Mouse (Mus musculus) limb, embryonic 12.5 days (tissue): ENCODE data around the gene Gm20741. TPM values are rescaled to one million over a fixed set of nuclear protein-coding genes. Genes with fewer than 3 reads are reported as not detected.

Source experiments
- ATAC-seq: fragments of 200-750 bp; cut with Nextera tagmentation; 2 replicates; pipeline ENCODE4 v1.8.0; 2017; ENCODE audit warnings: low read depth, moderate TSS enrichment; ENCODE audit not compliant: insufficient number of reproducible peaks, insufficient read depth, low FRiP score, low TSS enrichment
- H3K27ac ChIP-seq: fragments of 300-500 bp; sonication (generic); 2 replicates; pipeline ENCODE4 v1.5.1; 2016; ENCODE audit warnings: mild to moderate bottlenecking, moderate library complexity
- H3K27me3 ChIP-seq: fragments of 300-500 bp; sonication (generic); 2 replicates; pipeline ENCODE4 v1.6.1; 2016; ENCODE audit warnings: mild to moderate bottlenecking, moderate library complexity
- H3K36me3 ChIP-seq: fragments of 300-500 bp; sonication (generic); 2 replicates; pipeline ENCODE4 v1.6.1; 2016; ENCODE audit warnings: mild to moderate bottlenecking, moderate library complexity
- H3K4me1 ChIP-seq: fragments of 300-500 bp; sonication (generic); replicated peaks from 2 replicates; pipeline ENCODE4 v1.6.1; 2016
- H3K4me2 ChIP-seq: fragments of 300-500 bp; sonication (generic); 2 replicates; pipeline ENCODE4 v1.6.1; 2016; ENCODE audit warnings: mild to moderate bottlenecking, moderate library complexity
- H3K4me3 ChIP-seq: fragments of 300-500 bp; sonication (generic); replicated peaks from 2 replicates; pipeline ENCODE4 v1.5.1; 2016; ENCODE audit warnings: mild to moderate bottlenecking
- H3K9ac ChIP-seq: fragments of 300-500 bp; sonication (generic); replicated peaks from 2 replicates; pipeline ENCODE4 v1.6.1; 2016; ENCODE audit warnings: mild to moderate bottlenecking, moderate library complexity
- H3K9me3 ChIP-seq: fragments of 300-500 bp; sonication (generic); 2 replicates; pipeline ENCODE4 v1.6.1; 2016; ENCODE audit warnings: mild to moderate bottlenecking, moderate library complexity
- WGBS: fragments of 180-500 bp; shearing (Covaris S2); methylation state at CpG from one replicate; pipeline ENCODE4 v1.1.7; 2016; 5-methylcytosine and 5-hydroxymethylcytosine counted together
- polyA plus RNA-seq: library from polyadenylated mRNA; unstranded; fragments of >200 nt; fragmentation: Nextera tagmentation; extraction: Ambion mirVana; gene quantifications from 2 replicates; pipeline ENCODE4 v1.2.1, GENCODE M21; 2016

Gm20741 gene
- polyA plus RNA-seq = not detected in 2 replicates

- Histone ChIP-seq H3K4me1 (no peaks in the 10 kb centered on the region), H3K9ac (no peak within 1 kb of the TSS), H3K36me3 (no peaks in the 10 kb centered on the region), H3K9me3 (no peaks in the 10 kb centered on the region), H3K4me2 (no peak within 1 kb of the TSS), H3K27ac (no peak within 1 kb of the TSS), H3K27me3 (no peaks in the 10 kb centered on the region), H3K4me3 (no peak within 1 kb of the TSS)
- ATAC-seq = no peak
- 71% methylated on average over 2 of the region's 2 CpGs for WGBS
These were observed at the start of gene Gm20741 for GRCm38 (mm10) chr16:88811827-88812226. Gm20741 (minus strand) TSS chr16:88812220.

GRCm38 (mm10) chr16:88851450-88851849, 39.4 kb upstream of the Gm20741 start:
- Histone ChIP-seq H3K27ac (no peak overlapping the region), H3K4me3 (no peak overlapping the region), H3K9me3 (no peaks in the 10 kb centered on the region), H3K9ac (no peak overlapping the region), H3K36me3 (no peaks in the 10 kb centered on the region), H3K4me1 (no peaks in the 10 kb centered on the region), H3K27me3 (no peaks in the 10 kb centered on the region), H3K4me2 (no peak overlapping the region)
- ATAC-seq = no peak
- 9% methylated on average over 5 of the region's 5 CpGs for WGBS

- H3K9me3 ChIP-seq = no peaks in the 10 kb centered on the region
- no peak for ATAC-seq
- no peak overlapping the region for H3K9ac ChIP-seq
- no peaks in the 10 kb centered on the region for H3K36me3 ChIP-seq
- no peaks in the 10 kb centered on the region for H3K27me3 ChIP-seq
- WGBS = 90% methylated on average over 4 of the region's 4 CpGs
- no peaks in the 10 kb centered on the region for H3K4me1 ChIP-seq
- no peak overlapping the region for H3K4me3 ChIP-seq
- H3K27ac ChIP-seq = no peak overlapping the region
- no peak overlapping the region for H3K4me2 ChIP-seq
These were observed 36.5 kb upstream of the Gm20741 start for GRCm38 (mm10) chr16:88848558-88848957.

- H3K4me1 ChIP-seq = no peaks in the 10 kb centered on the region
- no peaks in the 10 kb centered on the region for H3K36me3 ChIP-seq
- 97% methylated on average over 1 of the region's 1 CpGs for WGBS
- no peak overlapping the region for H3K9ac ChIP-seq
- H3K4me2 ChIP-seq = no peak overlapping the region
- H3K27me3 ChIP-seq = no peaks in the 10 kb centered on the region
- ATAC-seq = no peak
- no peak overlapping the region for H3K4me3 ChIP-seq
- no peak overlapping the region for H3K27ac ChIP-seq
- H3K9me3 ChIP-seq = no peaks in the 10 kb centered on the region
These were observed 35.3 kb upstream of the Gm20741 start for GRCm38 (mm10) chr16:88847363-88847762.

GRCm38 (mm10) chr16:88826978-88827377, 15.0 kb upstream of the Gm20741 start:
- Histone ChIP-seq H3K4me3 (no peak overlapping the region), H3K9ac (no peak overlapping the region)
- WGBS = 12% methylated on average over 3 of the region's 3 CpGs

GRCm38 (mm10) chr16:88826095-88826652, 14.2 kb upstream of the Gm20741 start, which contains the start of gene Krtap14:
Krtap14 (minus strand) TSS chr16:88826145.
- ATAC-seq = no peak
- Histone ChIP-seq H3K27me3 (no peaks in the 10 kb centered on the region), H3K4me1 (no peaks in the 10 kb centered on the region), H3K9ac (no peak within 1 kb of the TSS), H3K27ac (no peak within 1 kb of the TSS), H3K9me3 (no peaks in the 10 kb centered on the region), H3K36me3 (no peaks in the 10 kb centered on the region), H3K4me3 (no peak within 1 kb of the TSS), H3K4me2 (no peak within 1 kb of the TSS)
- 45% methylated on average over 9 of the region's 9 CpGs for WGBS

More at GRCm38 (mm10) chr16:88826978-88827377, 15.0 kb upstream of the Gm20741 start:
- Histone ChIP-seq H3K4me1 (no peaks in the 10 kb centered on the region), H3K9me3 (no peaks in the 10 kb centered on the region), H3K27ac (no peak overlapping the region), H3K27me3 (no peaks in the 10 kb centered on the region), H3K4me2 (no peak overlapping the region), H3K36me3 (no peaks in the 10 kb centered on the region)
- no peak for ATAC-seq

GRCm38 (mm10) chr16:88823736-88824135, 11.7 kb upstream of the Gm20741 start:
- no peak overlapping the region for H3K4me3 ChIP-seq
- H3K9ac ChIP-seq = no peak overlapping the region
- H3K27ac ChIP-seq = no peak overlapping the region
- no peaks in the 10 kb centered on the region for H3K9me3 ChIP-seq
- H3K27me3 ChIP-seq = no peaks in the 10 kb centered on the region; the same call in 1 of the 2 replicates
- 86% methylated on average over 3 of the region's 3 CpGs for WGBS
- no peaks in the 10 kb centered on the region for H3K36me3 ChIP-seq
- no peak for ATAC-seq
- H3K4me2 ChIP-seq = no peak overlapping the region
- H3K4me1 ChIP-seq = no peaks in the 10 kb centered on the region

GRCm38 (mm10) chr16:88820066-88820465, 8.0 kb upstream of the Gm20741 start, which contains the start of gene Krtap15:
Krtap15 (plus strand) TSS chr16:88820215.
- Histone ChIP-seq H3K4me3 (no peak within 1 kb of the TSS), H3K9ac (no peak within 1 kb of the TSS), H3K27ac (no peak within 1 kb of the TSS), H3K4me1 (no peaks in the 10 kb centered on the region), H3K27me3 (no peaks in the 10 kb centered on the region; the same call in 1 of the 2 replicates), H3K36me3 (no peaks in the 10 kb centered on the region), H3K4me2 (no peak within 1 kb of the TSS), H3K9me3 (no peaks in the 10 kb centered on the region)
- 86% methylated on average over 3 of the region's 3 CpGs for WGBS
- ATAC-seq = no peak

- Histone ChIP-seq H3K9ac (no peak overlapping the region), H3K36me3 (no peaks in the 10 kb centered on the region), H3K27ac (no peak overlapping the region), H3K4me2 (no peak overlapping the region), H3K4me1 (no peaks in the 10 kb centered on the region), H3K27me3 (no peaks in the 10 kb centered on the region), H3K9me3 (no peaks in the 10 kb centered on the region), H3K4me3 (no peak overlapping the region)
- ATAC-seq = no peak
- 81% methylated on average over 2 of the region's 2 CpGs for WGBS
These were observed 25.2 kb downstream of the Gm20741 start for GRCm38 (mm10) chr16:88786786-88787185.

GRCm38 (mm10) chr16:88777596-88777995, 34.4 kb downstream of the Gm20741 start, which contains the start of gene Gm5965:
Gm5965 (plus strand) TSS chr16:88777896.
- no peaks in the 10 kb centered on the region for H3K36me3 ChIP-seq
- ATAC-seq = no peak

GRCm38 (mm10) chr16:88774106-88774505, 37.9 kb downstream of the Gm20741 start, which contains the start of gene 2310057N15Rik:
2310057N15Rik (minus strand) TSS chr16:88774206.
- no peak within 1 kb of the TSS for H3K27ac ChIP-seq
- no peaks in the 10 kb centered on the region for H3K36me3 ChIP-seq
- ATAC-seq = no peak
- no peaks in the 10 kb centered on the region for H3K9me3 ChIP-seq
- no peak within 1 kb of the TSS for H3K4me3 ChIP-seq
- 80% methylated on average over 2 of the region's 2 CpGs for WGBS
- no peaks in the 10 kb centered on the region for H3K4me1 ChIP-seq
- no peaks in the 10 kb centered on the region for H3K27me3 ChIP-seq
- H3K9ac ChIP-seq = no peak within 1 kb of the TSS
- no peak within 1 kb of the TSS for H3K4me2 ChIP-seq

More at GRCm38 (mm10) chr16:88777596-88777995, 34.4 kb downstream of the Gm20741 start, which contains the start of gene Gm5965:
- Histone ChIP-seq H3K27ac (no peak within 1 kb of the TSS), H3K27me3 (no peaks in the 10 kb centered on the region), H3K4me3 (no peak within 1 kb of the TSS), H3K9me3 (no peaks in the 10 kb centered on the region), H3K4me2 (no peak within 1 kb of the TSS), H3K9ac (no peak within 1 kb of the TSS), H3K4me1 (no peaks in the 10 kb centered on the region)
- 83% methylated on average over 6 of the region's 6 CpGs for WGBS
